Mouse (Mus musculus) heart, postnatal 0 days (tissue): Measurements from ENCODE around the gene Lrmp. TPM values are rescaled to one million over a fixed set of nuclear protein-coding genes. Genes with fewer than 3 reads are reported as not detected.
"Not testable (repeated sequence)": the region's sequence is repeated elsewhere in the genome, so short reads cannot be mapped to it uniquely, and the experiment has no call there.

Experiments
- ATAC-seq: fragments of 200-750 bp; cut with Nextera tagmentation; 2 replicates; pipeline ENCODE4 v1.8.0; 2017; ENCODE audit warnings: low read depth, moderate number of reproducible peaks, moderate library complexity; ENCODE audit not compliant: insufficient read depth
- DNase-seq: peaks from one replicate; pipeline ENCODE4 v3.0.0-alpha.2; 2016; ENCODE audit warnings: low spot score
- H3K27ac ChIP-seq: fragments of 300-500 bp; sonication (generic); 2 replicates; pipeline ENCODE4 v1.5.1; 2014; ENCODE audit warnings: low read depth, mild to moderate bottlenecking
- H3K27me3 ChIP-seq: fragments of 300-500 bp; sonication (generic); 2 replicates; pipeline ENCODE4 v1.6.1; 2014; ENCODE audit warnings: low read length, mixed read lengths; ENCODE audit not compliant: control insufficient read depth, insufficient read depth
- H3K36me3 ChIP-seq: fragments of 300-500 bp; sonication (generic); replicated peaks from 2 replicates; pipeline ENCODE4 v1.6.1; 2014; ENCODE audit warnings: low read length, mixed read lengths; ENCODE audit not compliant: control insufficient read depth, insufficient read depth
- H3K4me1 ChIP-seq: fragments of 300-500 bp; sonication (generic); 2 replicates; pipeline ENCODE4 v1.6.1; 2014; ENCODE audit warnings: antibody characterized with exemption; ENCODE audit not compliant: control insufficient read depth, insufficient read depth
- H3K4me2 ChIP-seq: fragments of 300-500 bp; sonication (generic); 2 replicates; pipeline ENCODE4 v1.6.1; 2014; ENCODE audit warnings: low read depth, mild to moderate bottlenecking, low read length, moderate library complexity
- H3K4me3 ChIP-seq: fragments of 300-500 bp; sonication (generic); 2 replicates; pipeline ENCODE4 v1.5.1; 2014; ENCODE audit warnings: low read depth, low read length
- H3K9ac ChIP-seq: fragments of 300-500 bp; sonication (generic); replicated peaks from 2 replicates; pipeline ENCODE4 v1.6.1; 2014; ENCODE audit warnings: low read depth, low read length, mixed read lengths
- H3K9me3 ChIP-seq: fragments of 300-500 bp; sonication (generic); replicated peaks from 2 replicates; pipeline ENCODE4 v1.6.1; 2016; ENCODE audit warnings: low read length; ENCODE audit not compliant: control insufficient read depth
- CTCF ChIP-seq: IDR thresholded peaks from 2 replicates; pipeline ENCODE4 v1.5.1; 2016; ENCODE audit warnings: antibody characterized with exemption, control low read depth, low read depth
- EP300 ChIP-seq: IDR thresholded peaks from 2 replicates; pipeline ENCODE4 v1.6.1; 2016; ENCODE audit warnings: antibody characterized with exemption, low read depth
- WGBS: fragments of 180-500 bp; shearing (Covaris S2); extraction: QIAGEN DNeasy Blood & Tissue Kit; methylation state at CpG from one replicate; pipeline ENCODE4 v1.1.7; 2014; 5-methylcytosine and 5-hydroxymethylcytosine counted together
- polyA plus RNA-seq: library from polyadenylated mRNA; unstranded; fragments of >200 nt; fragmentation: Nextera tagmentation; extraction: Ambion mirVana; gene quantifications from 2 replicates; pipeline ENCODE4 v1.2.1, GENCODE M21; 2015
- total RNA-seq: library from RNA; depleted of rRNA; stranded (reverse); fragments of >200 nt; gene quantifications from 2 replicates; pipeline ENCODE4 v1.2.3, GENCODE M21; 2014; ENCODE audit warnings: low replicate concordance

Lrmp gene
- total and polyA plus RNA-seq, 2 experiments from 2014 or later: 0.98 to 4.2 TPM

DNA sequence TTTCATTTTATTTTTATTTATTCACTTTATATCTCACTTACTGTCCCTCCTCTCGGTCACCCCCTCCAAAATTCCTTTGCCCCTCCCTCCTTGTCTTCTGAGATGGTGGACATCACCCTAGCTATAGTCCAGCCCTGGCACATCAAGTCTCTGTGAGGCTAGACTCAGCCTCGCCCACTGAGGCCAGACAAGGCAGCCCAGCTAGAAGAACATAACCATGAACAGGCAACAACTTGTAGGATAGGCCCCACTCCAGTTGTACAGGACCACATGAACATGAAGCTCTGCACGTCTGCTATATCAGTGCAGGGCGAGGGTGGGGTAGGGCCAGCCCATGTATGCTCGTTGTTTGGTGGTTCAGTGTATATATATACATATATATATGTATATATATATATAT is 16.5 kb downstream of the Lrmp start:
- Histone ChIP-seq H3K4me3 (no peak overlapping the region), H3K27ac (no peak overlapping the region), H3K9me3 (0 out of 2 replicates have a peak, but pooled peaks cover 3% of the 10 kb centered on the region), H3K36me3 (no peaks in the 10 kb centered on the region), H3K9ac (no peak overlapping the region), H3K4me2 (no peak overlapping the region), H3K27me3 (no peaks in the 10 kb centered on the region), H3K4me1 (no peaks in the 10 kb centered on the region)
- TF ChIP-seq EP300: no peak
- no peak for ATAC-seq
- DNase-seq: no peak
- 87% methylated on average over 5 of the region's 5 CpGs for WGBS

DNA sequence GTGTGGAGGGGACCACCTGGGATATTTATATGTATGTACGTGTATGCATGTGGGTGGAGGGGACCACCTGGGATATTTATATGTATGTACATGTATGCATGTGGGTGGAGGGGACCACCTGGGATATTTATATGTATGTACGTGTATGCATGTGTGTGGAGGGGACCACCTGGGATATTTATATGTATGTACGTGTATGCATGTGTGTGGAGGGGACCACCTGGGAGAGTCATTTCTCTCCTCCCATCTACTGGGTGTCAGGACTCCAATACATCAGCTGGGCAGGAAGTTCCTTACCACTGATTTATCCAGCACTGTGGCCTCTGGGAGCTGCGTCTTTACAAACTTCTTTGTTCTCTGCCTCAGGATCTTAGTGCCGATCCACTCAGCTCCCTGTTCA is 17.5 kb downstream of the Lrmp start:
- H3K36me3 ChIP-seq, H3K27me3 ChIP-seq, ATAC-seq, H3K4me2 ChIP-seq, DNase-seq, H3K4me3 ChIP-seq, H3K9ac ChIP-seq, H3K27ac ChIP-seq, H3K4me1 ChIP-seq, H3K9me3 ChIP-seq: not testable (repeated sequence)
- 86% methylated on average over 5 of the region's 5 CpGs for WGBS

DNA sequence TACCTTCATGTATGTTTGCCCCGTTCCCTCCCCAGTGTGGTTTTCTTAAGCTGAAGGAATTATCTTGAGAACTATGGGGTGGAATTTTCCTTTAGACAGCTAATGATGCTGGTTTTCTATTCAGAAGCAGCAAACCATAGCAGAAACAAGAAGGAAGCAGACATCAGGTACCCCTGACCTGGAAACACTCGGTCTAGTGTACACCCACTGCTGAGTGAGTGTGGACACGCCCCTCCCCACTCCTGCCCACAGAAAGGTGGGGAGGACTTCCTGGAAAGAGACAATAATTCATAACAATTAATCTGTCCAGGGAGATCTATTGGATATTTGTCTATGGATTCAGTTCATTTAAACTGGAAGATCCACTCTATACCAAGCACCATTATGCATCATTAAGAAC is 19.8 kb downstream of the Lrmp start:
- Histone ChIP-seq H3K4me2 (no peak overlapping the region), H3K9ac (no peak overlapping the region), H3K27me3 (no peaks in the 10 kb centered on the region), H3K9me3 (no peaks in the 10 kb centered on the region), H3K36me3 (no peaks in the 10 kb centered on the region), H3K4me3 (no peak overlapping the region), H3K4me1 (no peaks in the 10 kb centered on the region), H3K27ac (no peak overlapping the region)
- TF ChIP-seq EP300: no peak
- no peak for TF ChIP-seq CTCF
- 64% methylated on average over 3 of the region's 3 CpGs for WGBS
- ATAC-seq (no peak), DNase-seq (no peak)

DNA sequence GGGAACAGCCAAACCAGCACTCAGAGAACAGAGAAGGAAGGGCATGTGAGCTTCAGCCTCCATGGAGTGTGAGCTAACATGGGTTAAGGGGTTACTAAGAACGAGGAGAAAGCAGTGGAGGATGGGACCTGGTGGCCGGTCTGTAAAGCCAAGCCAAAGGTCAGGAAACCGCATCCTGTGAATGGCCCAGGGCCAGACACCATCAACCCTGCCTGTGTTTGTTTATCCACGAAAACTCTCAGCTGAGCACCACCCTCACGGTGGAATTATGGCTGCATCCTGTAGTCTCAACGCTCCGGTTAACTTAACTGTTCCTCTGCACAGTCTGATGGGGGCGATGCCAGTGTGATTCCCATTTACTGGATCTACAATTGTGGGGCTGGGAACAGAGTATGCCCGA is 20.4 kb downstream of the Lrmp start:
- no peak overlapping the region for H3K4me3 ChIP-seq
- 64% methylated on average over 9 of the region's 9 CpGs for WGBS
- ATAC-seq (0 out of 2 replicates have a peak, but pooled peaks have one; percentile 27), DNase-seq (peak; percentile 7)
- no peaks in the 10 kb centered on the region for H3K36me3 ChIP-seq
- H3K4me1 ChIP-seq: no peaks in the 10 kb centered on the region
- TF ChIP-seq EP300 (no peak), CTCF (no peak)
- no peaks in the 10 kb centered on the region for H3K27me3 ChIP-seq
- H3K27ac ChIP-seq: no peak overlapping the region
- H3K9me3 ChIP-seq: no peaks in the 10 kb centered on the region
- no peak overlapping the region for H3K4me2 ChIP-seq
- no peak overlapping the region for H3K9ac ChIP-seq

DNA sequence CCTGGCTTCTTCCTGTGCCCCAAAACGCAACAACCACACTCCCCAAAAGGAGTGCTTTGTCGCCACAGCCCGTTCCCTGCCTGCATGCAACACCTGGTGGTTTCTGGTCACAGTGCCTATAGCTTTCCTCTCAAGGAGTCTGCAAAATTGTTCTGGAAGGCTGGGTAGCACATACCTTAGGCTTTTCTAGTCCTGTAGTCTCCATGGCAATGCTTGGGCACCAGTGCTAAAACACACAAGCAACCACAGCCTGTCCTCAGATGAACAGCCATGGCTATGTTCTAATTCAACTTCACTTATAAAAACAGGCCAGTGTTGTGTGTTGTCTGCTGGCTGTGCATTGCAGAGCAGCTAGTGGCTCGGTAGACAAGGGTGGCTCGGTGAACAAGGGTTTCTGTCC is 21.4 kb downstream of the Lrmp start:
- no peaks in the 10 kb centered on the region for H3K9me3 ChIP-seq
- ATAC-seq (no peak), DNase-seq (no peak)
- H3K27me3 ChIP-seq: no peaks in the 10 kb centered on the region
- H3K4me2 ChIP-seq: no peak overlapping the region
- H3K4me3 ChIP-seq: no peak overlapping the region
- no peaks in the 10 kb centered on the region for H3K4me1 ChIP-seq
- H3K9ac ChIP-seq: no peak overlapping the region
- no peak for TF ChIP-seq EP300
- TF ChIP-seq CTCF: no peak
- 78% methylated on average over 5 of the region's 5 CpGs for WGBS
- no peak overlapping the region for H3K27ac ChIP-seq
- H3K36me3 ChIP-seq: no peaks in the 10 kb centered on the region

DNA sequence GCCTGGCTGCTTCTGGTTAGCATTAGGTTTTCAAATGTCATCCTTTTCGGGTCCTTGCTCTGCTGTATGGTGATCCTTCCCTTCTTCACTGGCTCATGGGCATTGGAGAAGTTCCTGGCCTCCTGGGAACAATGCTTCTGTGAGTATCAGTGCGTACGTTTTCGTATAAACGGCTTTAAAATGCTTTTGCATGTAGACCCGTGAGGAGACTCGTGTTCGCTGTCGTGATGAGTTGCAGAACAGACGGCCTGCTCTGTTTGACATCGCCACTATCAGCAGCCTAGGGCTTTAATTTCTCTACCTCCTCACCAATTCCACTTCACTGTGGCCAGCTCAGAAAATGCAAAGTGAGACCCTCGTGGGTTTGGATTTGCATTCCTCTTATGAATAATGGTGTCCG is 23.8 kb downstream of the Lrmp start:
- ATAC-seq: no peak
- Histone ChIP-seq H3K4me3 (no peak overlapping the region), H3K4me2 (no peak overlapping the region), H3K27me3 (no peaks in the 10 kb centered on the region), H3K4me1 (no peaks in the 10 kb centered on the region), H3K27ac (no peak overlapping the region), H3K9ac (no peak overlapping the region), H3K36me3 (no peaks in the 10 kb centered on the region), H3K9me3 (no peaks in the 10 kb centered on the region)
- 82% methylated on average over 13 of the region's 13 CpGs for WGBS
- DNase-seq: no peak
- no peak for TF ChIP-seq CTCF
- no peak for TF ChIP-seq EP300
